Mouse (Mus musculus) embryo, embryonic 11.5 days (tissue): ENCODE measurements around the gene Tas2r102.

Experiments used
- DNase-seq: peaks from one replicate; pipeline ENCODE4 v3.0.0-alpha.2; 2012; ENCODE audit warnings: low read depth, low spot score

Tas2r102 gene

GRCm38 (mm10) chr6:132761831-132762230 lies at the start of gene Tas2r102:
Gene Tas2r102 (plus strand): TSS chr6:132762131.
- no peak for DNase-seq

- no peak for DNase-seq
Measured at GRCm38 (mm10) chr6:132737935-132738334, 24.0 kb upstream of the Tas2r102 start, which contains the start of gene Tas2r115. Gene Tas2r115 (minus strand): TSS chr6:132738035.

GRCm38 (mm10) chr6:132750206-132750605 lies 11.7 kb upstream of the Tas2r102 start:
- no peak for DNase-seq

GRCm38 (mm10) chr6:132754430-132754829 lies 7.5 kb upstream of the Tas2r102 start, which contains the start of gene Tas2r124:
Gene Tas2r124 (plus strand): TSS chr6:132754730.
- DNase-seq, result no peak

- DNase-seq, result no peak
Measured at GRCm38 (mm10) chr6:132778062-132778461, 16.1 kb downstream of the Tas2r102 start, which contains the start of gene Tas2r136. Gene Tas2r136 (minus strand): TSS chr6:132778162.

- DNase-seq, result peak; percentile 8
Measured at GRCm38 (mm10) chr6:132795393-132795792, 33.5 kb downstream of the Tas2r102 start.

GRCm38 (mm10) chr6:132802518-132802917 lies 40.6 kb downstream of the Tas2r102 start, which contains the start of gene Tas2r117:
Gene Tas2r117 (plus strand): TSS chr6:132802818.
- no peak for DNase-seq
